Mouse (Mus musculus): Measurements from ENCODE around the gene Cdc26. TPM values are rescaled to one million over a fixed set of nuclear protein-coding genes. Genes with fewer than 3 reads are reported as not detected.

The Cdc26 gene
- polyA plus RNA-seq, 1 experiment: 14.1 TPM

DNA sequence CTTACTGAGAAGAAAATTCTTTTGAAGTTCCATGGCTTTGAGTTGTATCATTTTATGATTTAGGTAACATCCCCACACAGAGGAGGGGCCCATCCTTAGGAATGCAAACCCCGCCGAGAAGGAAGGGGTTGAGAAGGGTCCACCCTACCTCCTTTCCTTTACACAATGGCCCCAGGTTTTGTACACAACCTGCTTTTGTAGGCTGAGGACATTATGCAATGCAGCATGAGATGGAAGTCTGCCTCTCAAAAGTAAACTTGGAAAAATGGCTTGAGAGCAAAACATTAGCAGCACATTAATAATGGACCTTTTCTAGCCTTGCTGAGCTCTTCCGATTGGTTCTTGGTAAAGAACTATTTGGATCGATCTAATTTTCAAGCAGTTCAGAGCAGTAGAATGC lies 42.2 kb downstream of the Cdc26 start:
- TF ChIP-seq POLR2A (IDR thresholded peaks at IDR 0.05; ENCODE audit: low read depth, low read length): no peak
- TF ChIP-seq CTCF (IDR thresholded peaks at IDR 0.05; ENCODE audit: extremely low read depth, insufficient read depth, insufficient read length, insufficient replicate concordance): no peak
- DNase-seq (ENCODE audit: low read depth in 1 of 2, low spot score in 2 of 2): no peak
- Histone ChIP-seq H3K36me3 (ENCODE audit: control insufficient read depth, insufficient read depth, low read length) (no peaks in the 10 kb centered on the region), H3K4me3 (ENCODE audit: extremely low read depth, insufficient read depth, insufficient read length) (no peak overlapping the region), H3K27me3 (ENCODE audit: control insufficient read depth, insufficient read depth, low read length) (no peaks in the 10 kb centered on the region), H3K27ac (ENCODE audit: insufficient read depth, low read length) (no peak overlapping the region), H3K4me1 (ENCODE audit: control insufficient read depth, insufficient read depth, insufficient read length) (peaks cover 2% of the 10 kb centered on the region)
- 88% methylated on average over 4 of the region's 4 CpGs for WGBS

DNA sequence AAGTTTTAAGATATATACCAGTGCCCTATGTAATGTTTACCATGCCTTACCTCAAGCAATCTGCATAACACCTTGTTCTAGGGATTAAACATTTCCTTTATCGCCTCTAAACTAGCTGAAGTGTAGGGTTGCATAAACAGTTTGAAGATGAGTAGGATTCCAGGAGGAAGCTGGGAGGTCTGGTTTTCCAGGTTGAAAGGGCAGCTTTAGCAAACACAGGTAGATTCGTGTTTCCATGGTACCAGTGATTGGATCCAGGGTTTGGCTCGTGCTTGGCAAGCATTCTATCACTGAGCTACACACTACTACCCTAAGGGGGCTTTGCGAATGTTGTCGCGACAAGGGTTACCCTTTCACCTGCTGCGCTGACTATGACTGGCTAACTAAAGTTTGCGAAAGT lies 44.1 kb downstream of the Cdc26 start:
- Histone ChIP-seq H3K4me3 (ENCODE audit: extremely low read depth, insufficient read depth, insufficient read length) (no peak overlapping the region), H3K27ac (ENCODE audit: insufficient read depth, low read length) (no peak overlapping the region), H3K27me3 (ENCODE audit: control insufficient read depth, insufficient read depth, low read length) (no peaks in the 10 kb centered on the region), H3K4me1 (ENCODE audit: control insufficient read depth, insufficient read depth, insufficient read length) (peaks cover 6% of the 10 kb centered on the region), H3K36me3 (ENCODE audit: control insufficient read depth, insufficient read depth, low read length) (no peaks in the 10 kb centered on the region)
- no peak for DNase-seq (ENCODE audit: low read depth in 1 of 2, low spot score in 2 of 2)
- WGBS: 95% methylated on average over 8 of the region's 8 CpGs
- no peak for TF ChIP-seq CTCF (IDR thresholded peaks at IDR 0.05; ENCODE audit: extremely low read depth, insufficient read depth, insufficient read length, insufficient replicate concordance)
- no peak for TF ChIP-seq POLR2A (IDR thresholded peaks at IDR 0.05; ENCODE audit: low read depth, low read length)

DNA sequence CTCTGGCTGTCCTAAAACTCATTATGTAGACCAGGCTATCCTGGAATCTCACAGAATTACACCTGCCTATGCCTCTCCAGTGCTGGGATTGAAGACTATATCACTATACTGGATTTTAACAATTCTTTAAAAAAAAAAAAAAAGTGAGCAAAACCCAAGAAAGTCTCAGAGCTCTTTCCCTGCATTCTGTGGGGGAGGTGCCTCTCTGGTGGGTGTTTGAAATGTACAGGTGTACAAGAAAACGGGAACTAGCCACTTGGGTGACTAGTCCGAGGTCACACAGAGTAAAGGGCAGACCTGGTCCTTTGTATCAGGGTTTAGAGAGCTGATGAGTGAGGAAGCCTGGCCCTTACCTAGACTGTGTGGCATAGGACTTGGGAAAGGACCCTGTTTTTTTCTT lies 46.0 kb downstream of the Cdc26 start:
- peak in 1 of 2 experiments; percentile 7 for DNase-seq (ENCODE audit: low read depth in 1 of 2, low spot score in 2 of 2)
- WGBS: 39% methylated on average over 2 of the region's 2 CpGs
- TF ChIP-seq CTCF (IDR thresholded peaks at IDR 0.05; ENCODE audit: extremely low read depth, insufficient read depth, insufficient read length, insufficient replicate concordance) (no peak), POLR2A (IDR thresholded peaks at IDR 0.05; ENCODE audit: low read depth, low read length) (no peak)
- Histone ChIP-seq H3K36me3 (ENCODE audit: control insufficient read depth, insufficient read depth, low read length) (no peaks in the 10 kb centered on the region), H3K4me1 (ENCODE audit: control insufficient read depth, insufficient read depth, insufficient read length) (peaks cover 10% of the 10 kb centered on the region), H3K4me3 (ENCODE audit: extremely low read depth, insufficient read depth, insufficient read length) (no peak overlapping the region), H3K27ac (ENCODE audit: insufficient read depth, low read length) (no peak overlapping the region), H3K27me3 (ENCODE audit: control insufficient read depth, insufficient read depth, low read length) (no peaks in the 10 kb centered on the region)

DNA sequence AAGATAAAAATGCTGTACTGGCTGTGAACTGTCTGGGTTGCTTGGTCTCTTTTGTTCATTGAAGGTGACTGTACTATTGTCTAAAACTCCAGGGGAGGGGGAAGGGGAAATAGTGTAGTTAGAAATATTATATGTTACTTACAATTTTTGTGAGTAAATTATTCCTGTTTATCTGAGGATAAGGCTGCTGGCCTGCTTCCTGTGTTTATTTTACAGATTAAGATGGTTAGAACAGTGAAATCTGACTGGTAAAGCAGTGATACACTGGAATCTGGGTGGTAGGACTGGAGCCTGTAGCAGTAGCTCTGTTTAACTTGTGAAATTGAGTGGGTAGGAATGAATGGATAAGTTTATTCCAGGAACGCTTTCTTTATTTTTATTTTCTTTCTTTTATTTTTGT lies 46.4 kb downstream of the Cdc26 start:
- Histone ChIP-seq H3K36me3 (ENCODE audit: control insufficient read depth, insufficient read depth, low read length) (no peaks in the 10 kb centered on the region), H3K4me3 (ENCODE audit: extremely low read depth, insufficient read depth, insufficient read length) (no peak overlapping the region), H3K4me1 (ENCODE audit: control insufficient read depth, insufficient read depth, insufficient read length) (peaks cover 12% of the 10 kb centered on the region), H3K27me3 (ENCODE audit: control insufficient read depth, insufficient read depth, low read length) (no peaks in the 10 kb centered on the region), H3K27ac (ENCODE audit: insufficient read depth, low read length) (no peak overlapping the region)
- no peak for TF ChIP-seq CTCF (IDR thresholded peaks at IDR 0.05; ENCODE audit: extremely low read depth, insufficient read depth, insufficient read length, insufficient replicate concordance)
- TF ChIP-seq POLR2A (IDR thresholded peaks at IDR 0.05; ENCODE audit: low read depth, low read length): no peak
- DNase-seq (ENCODE audit: low read depth in 1 of 2, low spot score in 2 of 2): no peak
- WGBS: 95% methylated on average over 1 of the region's 1 CpGs

DNA sequence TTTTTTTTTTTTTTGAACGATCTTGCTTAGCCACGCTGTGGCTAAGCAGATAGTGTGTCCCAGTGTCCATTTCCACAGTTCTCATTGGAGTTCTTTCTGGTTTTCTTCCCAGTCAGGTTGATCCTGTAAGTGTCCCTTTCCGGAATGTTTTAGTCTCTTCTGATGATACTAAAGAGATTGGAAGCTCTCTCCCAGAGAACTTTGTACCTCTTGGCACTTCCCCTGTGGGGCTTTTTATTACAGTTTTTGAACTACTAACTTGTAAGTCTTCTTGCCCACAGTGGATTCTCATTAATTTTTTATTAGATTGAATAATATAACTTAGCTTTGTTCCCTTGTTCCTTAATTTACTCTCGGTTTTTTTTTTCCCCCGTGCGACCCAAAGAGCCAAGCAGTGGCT lies 46.9 kb downstream of the Cdc26 start:
- Histone ChIP-seq H3K36me3 (ENCODE audit: control insufficient read depth, insufficient read depth, low read length) (no peaks in the 10 kb centered on the region), H3K27ac (ENCODE audit: insufficient read depth, low read length) (no peak overlapping the region), H3K4me1 (ENCODE audit: control insufficient read depth, insufficient read depth, insufficient read length) (peaks cover 10% of the 10 kb centered on the region; the same call in 1 of the 2 replicates), H3K27me3 (ENCODE audit: control insufficient read depth, insufficient read depth, low read length) (no peaks in the 10 kb centered on the region), H3K4me3 (ENCODE audit: extremely low read depth, insufficient read depth, insufficient read length) (no peak overlapping the region)
- DNase-seq (ENCODE audit: low read depth in 1 of 2, low spot score in 2 of 2): no peak
- 35% methylated on average over 6 of the region's 6 CpGs for WGBS
- TF ChIP-seq POLR2A (IDR thresholded peaks at IDR 0.05; ENCODE audit: low read depth, low read length) (no peak), CTCF (IDR thresholded peaks at IDR 0.05; ENCODE audit: extremely low read depth, insufficient read depth, insufficient read length, insufficient replicate concordance) (no peak)

DNA sequence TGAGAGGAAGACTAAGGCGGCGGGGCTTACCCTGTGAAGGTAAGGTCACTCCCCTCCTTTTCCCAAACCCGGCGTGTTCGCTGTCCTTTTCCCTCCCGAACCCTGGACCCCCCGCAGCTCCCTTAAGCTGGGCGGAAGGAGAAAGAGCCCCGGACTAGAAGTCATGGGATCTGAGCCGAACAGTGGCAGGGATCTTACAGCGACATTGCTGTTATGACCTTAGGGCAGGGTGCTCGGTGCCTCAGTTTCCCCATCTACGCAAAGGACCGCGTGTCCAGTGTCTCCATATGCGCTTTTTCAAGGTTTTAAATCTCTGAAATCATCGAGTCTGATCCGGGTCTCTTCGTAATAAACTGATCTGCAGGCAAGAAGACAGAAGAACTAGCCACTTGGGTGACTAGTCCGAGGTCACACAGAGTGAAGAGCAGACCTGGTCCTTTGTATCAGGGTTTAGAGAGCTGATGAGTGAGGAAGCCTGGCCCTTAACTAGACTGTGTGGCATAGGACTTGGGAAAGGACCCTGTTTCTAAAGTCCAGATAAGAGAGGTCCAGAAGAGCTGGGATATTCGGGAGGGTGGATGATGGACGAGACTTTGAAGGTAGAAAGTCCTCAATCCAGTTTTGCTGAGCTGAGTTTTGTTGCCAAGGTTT lies 47.5 kb downstream of the Cdc26 start:
- no peaks in the 10 kb centered on the region for H3K36me3 ChIP-seq (ENCODE audit: control insufficient read depth, insufficient read depth, low read length)
- no peak for TF ChIP-seq CTCF (IDR thresholded peaks at IDR 0.05; ENCODE audit: extremely low read depth, insufficient read depth, insufficient read length, insufficient replicate concordance)
- no peak for TF ChIP-seq POLR2A (IDR thresholded peaks at IDR 0.05; ENCODE audit: low read depth, low read length)
- DNase-seq (ENCODE audit: low read depth in 1 of 2, low spot score in 2 of 2): no peak
- peak overlapping the region; percentile 86 for H3K4me3 ChIP-seq (ENCODE audit: extremely low read depth, insufficient read depth, insufficient read length)
- no peaks in the 10 kb centered on the region for H3K27me3 ChIP-seq (ENCODE audit: control insufficient read depth, insufficient read depth, low read length)
- H3K27ac ChIP-seq (ENCODE audit: insufficient read depth, low read length): peak overlapping the region; percentile 60
- H3K4me1 ChIP-seq (ENCODE audit: control insufficient read depth, insufficient read depth, insufficient read length): peaks cover 10% of the 10 kb centered on the region; the same call in 1 of the 2 replicates
- WGBS: 1% methylated on average over 22 of the region's 22 CpGs

DNA sequence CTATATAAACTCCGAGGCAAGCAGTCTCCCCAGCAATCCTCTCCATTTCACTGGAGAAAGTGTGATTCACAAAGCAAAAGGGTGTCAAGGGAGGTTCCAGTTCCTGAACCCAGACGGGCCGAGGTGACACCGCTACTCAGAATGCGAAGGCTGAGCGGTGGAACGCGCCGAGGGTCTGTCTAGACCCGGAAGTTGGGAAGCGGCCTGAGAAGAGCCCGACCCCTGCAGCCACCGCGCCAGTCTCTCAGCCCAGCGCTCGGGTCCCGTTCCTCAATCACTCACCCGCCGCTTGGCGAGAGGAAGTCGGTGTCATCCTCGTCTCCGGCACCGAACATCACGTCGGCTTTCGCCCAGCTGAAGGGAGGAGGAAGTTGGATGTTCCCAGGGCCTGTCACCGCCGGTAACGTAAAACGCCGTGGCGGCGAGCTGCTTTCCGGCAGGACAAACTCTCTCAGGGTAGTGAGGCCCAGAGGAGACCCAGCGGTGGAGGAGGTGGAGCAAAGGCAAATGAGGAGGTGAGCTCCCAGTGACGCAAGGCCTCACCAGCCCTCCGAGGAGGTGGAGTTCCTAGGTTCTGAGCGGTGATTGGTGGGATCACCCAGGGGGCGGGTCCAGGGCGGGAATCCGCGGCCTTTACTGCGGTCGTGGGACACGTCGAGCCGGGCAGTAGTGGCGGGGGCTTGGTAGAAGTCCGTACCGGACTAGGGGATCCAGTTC lies 48.2 kb downstream of the Cdc26 start, which contains the start of the genes Fkbp15 and Slc31a1:
Fkbp15 (minus strand) TSS at position 461 of the 717 bp plus-strand sequence.
Slc31a1 (plus strand) TSS at position 640 of the 717 bp plus-strand sequence.
- Histone ChIP-seq H3K4me1 (ENCODE audit: control insufficient read depth, insufficient read depth, insufficient read length) (peaks cover 10% of the 10 kb centered on the region; the same call in 1 of the 2 replicates), H3K36me3 (ENCODE audit: control insufficient read depth, insufficient read depth, low read length) (no peaks in the 10 kb centered on the region), H3K27me3 (ENCODE audit: control insufficient read depth, insufficient read depth, low read length) (no peaks in the 10 kb centered on the region), H3K4me3 (ENCODE audit: extremely low read depth, insufficient read depth, insufficient read length) (peak within 1 kb of the TSS; percentile 86), H3K27ac (ENCODE audit: insufficient read depth, low read length) (peak within 1 kb of the TSS; percentile 92)
- peak; percentile 95 to 96 for DNase-seq (ENCODE audit: low read depth in 1 of 2, low spot score in 2 of 2)
- under 1% methylated on average over 51 of the region's 51 CpGs for WGBS
- no peak for TF ChIP-seq CTCF (IDR thresholded peaks at IDR 0.05; ENCODE audit: extremely low read depth, insufficient read depth, insufficient read length, insufficient replicate concordance)
- peak; percentile 40 for TF ChIP-seq POLR2A (IDR thresholded peaks at IDR 0.05; ENCODE audit: low read depth, low read length)
